Comparison of ENCODE assay signal across 25 mouse cellular contexts in genomic region chr10:68714302-68714701, GRCm38 (mm10). TPM values are rescaled to one million over a fixed set of nuclear protein-coding genes. Genes with fewer than 3 reads are reported as not detected.
DNase-seq lines count a peak whose midpoint lies in the region; ATAC-seq and TF ChIP-seq lines count a peak whose summit lies in the region.
"Had no signal": no experiment of that assay in that cellular context is flagged by ENCODE, and none has a peak within 500 bp of the region (broad histone marks: within the 10 kb centered on the region; RNA-seq: fewer than 3 reads in every experiment).

No protein-coding gene starts in this region.

- dilution Hi-C loops in CH12.LX (cut with MboI; ENCODE audit: extremely low pct_ligation_motif_present, extremely low pct_unique_long_range_greater_than_20kb, low sequenced_read_pairs) = no loop called here

- peak; percentile 62 for ATAC-seq in megakaryocyte, adult 5-6 weeks (ENCODE audit: poor library complexity, severe bottlenecking)
- ATAC-seq in lung, postnatal 0 days = no peak
- ATAC-seq in kidney, embryonic 14.5 days (ENCODE audit: low FRiP score, low TSS enrichment) = no peak
- ATAC-seq: CD4-positive, CD25-positive, alpha-beta regulatory T cell, adult 4 months; forebrain, embryonic 13.5 days; forebrain, embryonic 15.5 days; forebrain, postnatal 0 days; Patski had no signal

- no peak overlapping the region for H3K9ac ChIP-seq in CH12.LX (ENCODE audit: insufficient read depth, low read depth)
- no peak overlapping the region for H3K9ac ChIP-seq in lung, postnatal 0 days (replicated peaks; ENCODE audit: low read depth)
- H3K9ac ChIP-seq in kidney, embryonic 14.5 days (ENCODE audit: low read depth, low read length) = no peak overlapping the region
- H3K9ac ChIP-seq: embryonic facial prominence, embryonic 12.5 days; forebrain, embryonic 13.5 days; forebrain, embryonic 15.5 days; forebrain, postnatal 0 days had no signal

- H3K9me3 ChIP-seq in CH12.LX (replicated peaks; ENCODE audit: low read length) = no peaks in the 10 kb centered on the region
- no peaks in the 10 kb centered on the region for H3K9me3 ChIP-seq in lung, postnatal 0 days (ENCODE audit: low read length)
- no peaks in the 10 kb centered on the region for H3K9me3 ChIP-seq in kidney, embryonic 14.5 days (ENCODE audit: control insufficient read depth, low read length)
- H3K9me3 ChIP-seq: embryonic facial prominence, embryonic 10.5 days; embryonic facial prominence, embryonic 12.5 days; forebrain, embryonic 13.5 days; forebrain, embryonic 15.5 days had no signal

- DNase-seq in 3T3-L1 (ENCODE audit: low read depth, low spot score) = peak; percentile 31
- DNase-seq in CH12.LX (ENCODE audit: extremely low read depth) = peak; percentile 37
- peak; percentile 10 for DNase-seq in R1 (ENCODE audit: low read depth, low spot score)
- DNase-seq in spleen, postnatal 4 days (ENCODE audit: low spot score in 2 of 2) = no peak
- no peak for DNase-seq in lung, postnatal 0 days (ENCODE audit: low spot score)
- no peak for DNase-seq in spleen, postnatal 10 days (ENCODE audit: low spot score in 2 of 2)
- DNase-seq: adrenal gland, adult 2 months; adrenal gland, postnatal 10 days; adrenal gland, postnatal 25 days; B cell, adult 2 months; cerebellum, adult 11-12 months; cerebellum, adult 2 months; cerebellum, adult 9-10 months; cerebellum, postnatal 10 days; cerebellum, postnatal 25 days; forebrain, postnatal 0 days had no signal

- H3K27ac ChIP-seq in CH12.LX (ENCODE audit: insufficient read depth, low read depth) = no peak overlapping the region
- H3K27ac ChIP-seq in lung, postnatal 0 days (ENCODE audit: low read length) = no peak overlapping the region
- H3K27ac ChIP-seq in kidney, embryonic 14.5 days (ENCODE audit: low read depth, low read length) = no peak overlapping the region
- H3K27ac ChIP-seq: embryonic facial prominence, embryonic 10.5 days; embryonic facial prominence, embryonic 12.5 days; forebrain, embryonic 13.5 days; forebrain, embryonic 15.5 days had no signal

- no peak overlapping the region for H3K4me3 ChIP-seq in CH12.LX (replicated peaks in 1 of 3; ENCODE audit: low read depth in 2 of 3, low read length in 2 of 3, poor library complexity in 1 of 3)
- no peak overlapping the region for H3K4me3 ChIP-seq in lung, postnatal 0 days (ENCODE audit: low read depth, low read length)
- H3K4me3 ChIP-seq in kidney, embryonic 14.5 days (ENCODE audit: low read length) = no peak overlapping the region
- H3K4me3 ChIP-seq: embryonic facial prominence, embryonic 10.5 days; embryonic facial prominence, embryonic 12.5 days; forebrain, embryonic 13.5 days; forebrain, embryonic 15.5 days had no signal

- no peak for TF ChIP-seq POLR2A in CH12.LX (IDR thresholded peaks at IDR 0.05; ENCODE audit: low read depth, low read length)

- H3K36me3 ChIP-seq in CH12.LX (replicated peaks in 1 of 2; ENCODE audit: control insufficient read depth in 1 of 2, insufficient read depth in 1 of 2, low read length in 1 of 2) = no peaks in the 10 kb centered on the region
- no peaks in the 10 kb centered on the region for H3K36me3 ChIP-seq in lung, postnatal 0 days (ENCODE audit: insufficient read depth, low read length)
- no peaks in the 10 kb centered on the region for H3K36me3 ChIP-seq in kidney, embryonic 14.5 days (ENCODE audit: control insufficient read depth, insufficient read depth, low read length)
- H3K36me3 ChIP-seq: embryonic facial prominence, embryonic 10.5 days; embryonic facial prominence, embryonic 12.5 days; forebrain, embryonic 15.5 days; G1E had no signal

- no peaks in the 10 kb centered on the region for H3K79me2 ChIP-seq in CH12.LX (replicated peaks; ENCODE audit: control insufficient read depth, extremely low read depth, insufficient read depth, poor library complexity, severe bottlenecking)

- no peak for TF ChIP-seq EP300 in CH12.LX (IDR thresholded peaks at IDR 0.05; ENCODE audit: low read length)
- no peak for TF ChIP-seq EP300 in lung, postnatal 0 days (IDR thresholded peaks at IDR 0.05)

- 57% methylated on average over 3 of the region's 3 CpGs for WGBS in lung, postnatal 0 days
- 66% methylated on average over 3 of the region's 3 CpGs for WGBS in kidney, embryonic 14.5 days

- no peaks in the 10 kb centered on the region for H3K27me3 ChIP-seq in CH12.LX (replicated peaks)
- H3K27me3 ChIP-seq in lung, postnatal 0 days (replicated peaks; ENCODE audit: insufficient read depth, low read length) = no peaks in the 10 kb centered on the region
- no peaks in the 10 kb centered on the region for H3K27me3 ChIP-seq in kidney, embryonic 14.5 days (ENCODE audit: control insufficient read depth, insufficient read depth, low read length)
- H3K27me3 ChIP-seq: embryonic facial prominence, embryonic 12.5 days; forebrain, embryonic 13.5 days; forebrain, embryonic 15.5 days; Patski had no signal

- in situ Hi-C loops in CH12.LX (cut with MboI; ENCODE audit: low pct_ligation_motif_present, low pct_unique_long_range_greater_than_20kb, low sequenced_read_pairs) = no loop called here

- no peak for TF ChIP-seq RAD21 in CH12.LX (IDR thresholded peaks at IDR 0.05; ENCODE audit: low read depth, low read length)

- no peaks in the 10 kb centered on the region for H3K4me1 ChIP-seq in CH12.LX (ENCODE audit: control insufficient read depth in 1 of 2, insufficient read depth in 2 of 2)
- no peaks in the 10 kb centered on the region for H3K4me1 ChIP-seq in lung, postnatal 0 days (ENCODE audit: insufficient read depth, low read depth, low read length)
- no peaks in the 10 kb centered on the region for H3K4me1 ChIP-seq in kidney, embryonic 14.5 days (ENCODE audit: control insufficient read depth, insufficient read depth, low read length)
- H3K4me1 ChIP-seq: embryonic facial prominence, embryonic 12.5 days; forebrain, embryonic 13.5 days; forebrain, embryonic 15.5 days had no signal

- H3K4me2 ChIP-seq in CH12.LX (ENCODE audit: insufficient read depth, low read depth, poor library complexity, severe bottlenecking) = no peak overlapping the region
- H3K4me2 ChIP-seq in lung, postnatal 0 days (replicated peaks; ENCODE audit: low read depth, low read length) = no peak overlapping the region
- no peak overlapping the region for H3K4me2 ChIP-seq in kidney, embryonic 14.5 days (replicated peaks; ENCODE audit: low read depth, low read length)
- H3K4me2 ChIP-seq: embryonic facial prominence, embryonic 12.5 days; forebrain, embryonic 13.5 days; forebrain, embryonic 15.5 days had no signal

- no peak for TF ChIP-seq CTCF in CH12.LX (conservative IDR thresholded peaks at IDR 0.05 in 1 of 2, IDR thresholded peaks at IDR 0.05 in 1 of 2; ENCODE audit: low read depth in 2 of 2, low read length in 2 of 2)
- no peak for TF ChIP-seq CTCF in lung, postnatal 0 days (IDR thresholded peaks at IDR 0.05)

TF ChIP-seq in CH12.LX, 34 proteins besides CTCF, POLR2A, EP300 and RAD21:
- TF ChIP-seq SMC3 (IDR thresholded peaks at IDR 0.05; ENCODE audit: low read depth, low read length) (no peak), MXI1 (IDR thresholded peaks at IDR 0.05; ENCODE audit: low read depth, low read length) (no peak), POLR2AphosphoS2 (IDR thresholded peaks at IDR 0.05; ENCODE audit: low read depth, low read length) (no peak), ZC3H11A (IDR thresholded peaks at IDR 0.05; ENCODE audit: low read depth, low read length) (no peak), MEF2A (IDR thresholded peaks at IDR 0.05; ENCODE audit: borderline replicate concordance, low read depth, low read length) (no peak), MYC (IDR thresholded peaks at IDR 0.05; ENCODE audit: low read depth, low read length) (no peak), USF2 (conservative IDR thresholded peaks at IDR 0.05; ENCODE audit: low read depth, low read length) (no peak), ETS1 (conservative IDR thresholded peaks at IDR 0.05; ENCODE audit: low read depth, low read length) (no peak), TBP (conservative IDR thresholded peaks at IDR 0.05; ENCODE audit: low read depth, low read length) (no peak), HCFC1 (IDR thresholded peaks at IDR 0.05; ENCODE audit: low read depth, low read length) (no peak), KAT2A (IDR thresholded peaks at IDR 0.05; ENCODE audit: insufficient replicate concordance, low read length) (no peak), MAZ (IDR thresholded peaks at IDR 0.05; ENCODE audit: low read depth, low read length) (no peak), TCF12 (IDR thresholded peaks at IDR 0.05; ENCODE audit: low read depth, low read length) (no peak), MAFK (IDR thresholded peaks at IDR 0.05; ENCODE audit: insufficient replicate concordance, low read length) (no peak), JUND (conservative IDR thresholded peaks at IDR 0.05; ENCODE audit: low read depth, low read length) (no peak), NELFE (IDR thresholded peaks at IDR 0.05; ENCODE audit: low read depth, low read length) (no peak), CHD1 (IDR thresholded peaks at IDR 0.05; ENCODE audit: low read depth, low read length) (no peak), JUN (IDR thresholded peaks at IDR 0.05; ENCODE audit: insufficient read depth, low read depth, low read length) (no peak)
TF ChIP-seq in CH12.LX: peak in this region for 0.

RNA-seq across cellular contexts. Expression of gene Tmem26, which starts 9.1 kb away (rescaled TPM):
- total RNA-seq in CH12.LX (2012; rRNA removed) = 0.04 TPM in 2 replicates
- total RNA-seq in CH12.LX (2014; rRNA removed) = not detected in 2 replicates
- not detected in 2 replicates for polyA plus RNA-seq in CH12.LX (2012; ENCODE audit: insufficient read length, low read depth)
- 2.3 and 3.9 TPM in 2 replicates for total RNA-seq in megakaryocyte, adult 5-6 weeks (2015)
- 1.4 and 1.7 TPM in 2 replicates for total RNA-seq in megakaryocyte, adult 5-6 weeks (2017)
- polyA plus RNA-seq in lung, postnatal 0 days (2015; fragmentation: Nextera tagmentation; extraction: Ambion mirVana) = 3.0 and 3.4 TPM in 2 replicates
- 3.2 and 6.4 TPM in 2 replicates for polyA plus RNA-seq in kidney, embryonic 14.5 days (2014; fragmentation: Nextera tagmentation; extraction: Ambion mirVana)
- polyA plus RNA-seq: G1E, Patski had no signal

Comparison
In these comparisons a context has a peak if more than half of its experiments do, and no peak if none do; other contexts are left out.
1. DNase-seq: peak in 3T3-L1 (single experiment), CH12.LX (single experiment) and R1 (single experiment); none in spleen, postnatal 4 days (0 of 2), lung, postnatal 0 days (single experiment) and spleen, postnatal 10 days (0 of 2).